Mouse (Mus musculus): ENCODE measurements around the gene App. TPM values are rescaled to one million over a fixed set of nuclear protein-coding genes. Genes with fewer than 3 reads are reported as not detected.

App gene
- total RNA-seq, 2 experiments from 2014 or later: 0.83 to 2.8 TPM

DNA sequence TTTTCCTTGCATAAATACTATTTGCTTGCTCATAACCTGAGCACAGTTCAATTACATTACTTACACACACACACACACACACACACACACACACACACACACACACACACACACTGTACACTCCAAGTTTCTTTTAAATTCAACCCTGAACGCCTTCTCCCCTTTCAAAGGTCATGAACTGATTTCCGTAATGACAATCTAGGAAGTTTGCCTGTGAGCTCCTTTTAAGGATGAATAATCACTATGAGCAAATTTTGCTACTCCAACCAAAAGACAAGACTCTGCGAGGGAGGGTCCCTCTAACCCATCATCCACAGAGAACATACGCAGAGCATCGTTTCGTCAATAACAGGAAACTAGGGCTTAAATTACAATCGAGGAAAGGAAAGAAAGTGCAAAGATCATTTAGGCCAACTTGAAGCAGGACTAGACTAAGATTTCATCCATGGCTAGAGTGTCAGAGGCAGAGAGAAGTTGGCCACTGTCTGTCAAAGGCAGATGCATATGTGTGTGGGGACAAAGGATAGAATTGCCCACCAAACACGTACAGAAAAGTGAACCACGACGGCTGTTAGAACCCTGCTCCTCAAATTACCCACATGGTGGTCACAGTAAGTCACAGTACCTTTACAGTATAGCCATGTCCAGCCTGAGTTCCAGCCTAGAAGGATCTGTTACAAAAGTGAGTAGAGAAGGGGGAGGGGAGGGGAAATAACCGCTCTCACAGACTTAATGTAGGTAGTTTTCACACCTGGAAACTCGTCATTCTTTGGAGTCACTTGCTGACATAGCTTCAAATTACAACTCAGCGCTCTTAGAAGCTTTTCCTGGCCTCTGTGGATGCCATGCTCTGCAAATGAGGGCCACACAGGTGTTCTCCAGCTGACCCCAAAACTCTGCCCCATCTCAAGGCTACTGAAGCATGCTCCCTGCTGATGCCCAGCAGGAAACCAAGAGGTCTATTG is 44.6 kb downstream of the App start:
- no peak for ATAC-seq (replicated peaks; ENCODE audit: low FRiP score, low TSS enrichment, poor library complexity, severe bottlenecking)

- ATAC-seq (replicated peaks; ENCODE audit: low FRiP score, low TSS enrichment, poor library complexity, severe bottlenecking): no peak
Observed at GRCm38 (mm10) chr16:85128347-85128664, 45.3 kb downstream of the App start.

DNA sequence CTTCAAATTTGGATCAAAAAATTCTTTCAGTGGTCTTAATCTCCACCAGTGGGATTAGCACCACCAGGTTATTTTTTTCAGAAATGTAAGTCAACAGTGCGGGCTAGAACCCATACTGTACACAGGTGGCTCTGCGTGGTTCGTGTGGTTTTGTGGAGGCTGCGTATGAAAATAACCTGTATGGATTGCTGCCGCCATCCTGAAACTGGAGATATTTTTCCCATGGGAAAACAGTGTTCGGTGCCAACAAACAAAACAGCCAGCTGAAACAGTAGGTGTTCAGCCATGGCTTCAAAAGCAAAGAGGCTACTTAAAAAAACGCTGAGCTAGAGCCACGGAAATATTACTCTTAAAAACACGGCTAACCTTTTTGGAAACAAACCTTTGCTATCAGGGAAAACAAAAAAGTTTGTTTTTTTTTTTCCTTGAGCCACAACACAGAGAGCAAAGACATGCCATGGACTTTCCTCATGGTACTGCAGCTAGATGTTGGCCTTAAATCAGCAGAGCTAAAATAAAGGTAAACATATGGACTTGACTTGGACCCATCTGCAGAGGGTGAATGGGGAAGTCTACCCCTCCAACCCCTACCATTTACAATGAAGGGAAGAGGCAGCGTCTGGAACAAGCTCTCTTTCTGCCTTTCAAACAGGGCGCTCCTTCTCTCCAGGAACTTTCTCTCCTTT is 45.8 kb downstream of the App start:
- ATAC-seq (replicated peaks; ENCODE audit: low FRiP score, low TSS enrichment, poor library complexity, severe bottlenecking): no peak

DNA sequence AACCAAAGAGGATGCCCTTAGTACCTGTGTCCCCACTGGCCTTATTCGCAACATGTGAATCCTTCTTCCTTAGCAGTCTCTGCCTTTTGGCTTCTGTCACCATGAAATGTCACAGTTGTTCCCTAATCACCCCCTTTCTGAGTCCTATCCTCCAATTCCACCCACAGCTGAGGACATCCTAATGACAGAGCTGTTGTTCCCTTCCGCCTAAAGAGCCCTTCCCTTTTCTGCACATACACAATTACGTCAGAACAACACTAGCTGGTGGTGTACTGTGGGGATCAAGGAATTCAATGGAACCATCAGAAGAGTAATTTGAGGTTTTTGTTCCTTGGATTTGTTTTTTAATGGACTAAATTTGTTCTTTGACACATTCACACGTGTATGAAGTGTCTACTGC is 48.9 kb downstream of the App start:
- no peak for ATAC-seq (replicated peaks; ENCODE audit: low FRiP score, low TSS enrichment, poor library complexity, severe bottlenecking)

- ATAC-seq (replicated peaks; ENCODE audit: low FRiP score, low TSS enrichment, poor library complexity, severe bottlenecking): no peak
Observed at GRCm38 (mm10) chr16:85121983-85122382, 51.6 kb downstream of the App start.

DNA sequence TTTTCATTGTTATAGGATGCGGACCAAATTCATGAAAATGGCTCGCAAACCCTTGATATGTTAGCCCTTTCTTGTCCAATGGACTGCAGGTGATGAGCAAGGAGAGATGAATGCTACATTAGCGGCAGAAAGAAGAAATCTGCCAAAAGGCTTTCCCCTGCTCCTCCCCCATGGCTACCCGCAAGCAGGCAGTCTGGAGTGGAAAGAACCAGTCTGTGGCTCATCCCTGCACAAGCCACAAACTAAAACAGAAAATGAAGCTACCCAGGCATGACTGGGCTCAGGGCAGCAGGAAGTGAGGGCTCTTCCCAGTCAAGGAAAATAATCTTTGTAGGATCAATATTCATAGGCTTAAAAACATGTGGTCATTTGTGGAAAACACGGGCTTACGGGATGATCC is 54.6 kb downstream of the App start:
- ATAC-seq (replicated peaks; ENCODE audit: low FRiP score, low TSS enrichment, poor library complexity, severe bottlenecking): no peak

GRCm38 (mm10) chr16:85117541-85117940 is 56.0 kb downstream of the App start:
- ATAC-seq (replicated peaks; ENCODE audit: low FRiP score, low TSS enrichment, poor library complexity, severe bottlenecking): no peak

- no peak for ATAC-seq (replicated peaks; ENCODE audit: low FRiP score, low TSS enrichment, poor library complexity, severe bottlenecking)
Observed at GRCm38 (mm10) chr16:85115837-85116236, 57.7 kb downstream of the App start.

- ATAC-seq (replicated peaks; ENCODE audit: low FRiP score, low TSS enrichment, poor library complexity, severe bottlenecking): no peak
Observed at GRCm38 (mm10) chr16:85114742-85115141, 58.8 kb downstream of the App start.

- ATAC-seq (replicated peaks; ENCODE audit: low FRiP score, low TSS enrichment, poor library complexity, severe bottlenecking): no peak
Observed at GRCm38 (mm10) chr16:85113941-85114340, 59.6 kb downstream of the App start.

DNA sequence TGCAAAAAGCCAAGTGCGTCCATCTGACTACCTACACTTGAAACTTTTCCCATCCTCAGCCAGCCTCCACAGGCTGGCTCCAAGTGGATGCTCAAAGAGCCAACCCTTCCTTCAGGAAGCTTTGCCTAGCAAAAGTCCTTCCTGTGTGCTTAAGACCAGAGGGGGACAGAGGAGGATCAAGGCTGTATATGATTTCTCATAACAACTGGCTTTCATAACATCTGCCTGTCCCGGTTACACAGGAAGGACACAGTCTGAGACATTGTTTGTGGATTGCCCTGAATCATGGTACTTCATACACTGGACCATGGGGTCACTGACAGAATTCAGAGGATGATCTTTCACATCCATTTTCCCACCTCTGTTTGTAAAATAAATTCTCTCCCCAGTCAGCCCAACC is 61.3 kb downstream of the App start:
- ATAC-seq (replicated peaks; ENCODE audit: low FRiP score, low TSS enrichment, poor library complexity, severe bottlenecking): no peak

DNA sequence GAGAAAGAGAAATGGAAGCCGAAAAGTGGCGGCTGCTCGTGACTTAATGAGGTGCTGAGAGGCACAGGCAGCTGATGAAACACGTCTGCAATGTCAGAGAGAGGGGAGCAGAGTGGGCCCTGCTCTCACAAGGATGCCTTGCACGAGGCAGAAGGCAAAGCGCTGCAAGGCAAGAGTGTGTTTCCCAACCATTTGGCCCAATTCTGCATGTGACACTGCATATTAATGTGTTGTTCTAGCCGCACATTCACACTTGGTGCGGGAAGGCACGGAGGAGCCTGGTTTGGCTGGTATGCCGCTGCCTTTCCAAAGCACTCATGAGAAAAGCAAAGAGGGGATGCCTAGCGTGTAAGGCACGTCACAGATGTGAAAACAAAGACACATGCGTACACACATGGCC is 63.1 kb downstream of the App start:
- no peak for ATAC-seq (replicated peaks; ENCODE audit: low FRiP score, low TSS enrichment, poor library complexity, severe bottlenecking)

- no peak for ATAC-seq (replicated peaks; ENCODE audit: low FRiP score, low TSS enrichment, poor library complexity, severe bottlenecking)
Observed at GRCm38 (mm10) chr16:85108486-85108885, 65.1 kb downstream of the App start.

GRCm38 (mm10) chr16:85106644-85107323 is 66.8 kb downstream of the App start:
- no peak for ATAC-seq (replicated peaks; ENCODE audit: low FRiP score, low TSS enrichment, poor library complexity, severe bottlenecking)

DNA sequence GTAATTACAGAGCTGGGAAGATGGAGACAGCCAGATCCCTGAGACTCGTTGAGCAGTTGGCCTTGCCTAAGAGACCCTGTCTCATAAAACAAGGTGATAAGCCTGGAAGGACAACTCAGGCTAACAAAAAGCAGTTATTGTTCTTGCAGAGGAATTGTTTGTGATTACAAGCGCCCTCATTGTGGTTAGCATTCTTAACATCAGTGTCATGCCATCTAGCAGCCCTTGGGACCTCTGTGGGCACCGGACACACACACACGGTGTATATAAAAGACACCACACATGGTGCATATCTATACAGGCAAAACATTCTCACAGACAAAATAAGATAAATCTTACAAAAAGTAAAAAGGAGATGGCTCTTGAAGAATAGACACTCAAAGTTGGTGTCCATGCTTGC is 68.0 kb downstream of the App start:
- ATAC-seq (replicated peaks; ENCODE audit: low FRiP score, low TSS enrichment, poor library complexity, severe bottlenecking): no peak

DNA sequence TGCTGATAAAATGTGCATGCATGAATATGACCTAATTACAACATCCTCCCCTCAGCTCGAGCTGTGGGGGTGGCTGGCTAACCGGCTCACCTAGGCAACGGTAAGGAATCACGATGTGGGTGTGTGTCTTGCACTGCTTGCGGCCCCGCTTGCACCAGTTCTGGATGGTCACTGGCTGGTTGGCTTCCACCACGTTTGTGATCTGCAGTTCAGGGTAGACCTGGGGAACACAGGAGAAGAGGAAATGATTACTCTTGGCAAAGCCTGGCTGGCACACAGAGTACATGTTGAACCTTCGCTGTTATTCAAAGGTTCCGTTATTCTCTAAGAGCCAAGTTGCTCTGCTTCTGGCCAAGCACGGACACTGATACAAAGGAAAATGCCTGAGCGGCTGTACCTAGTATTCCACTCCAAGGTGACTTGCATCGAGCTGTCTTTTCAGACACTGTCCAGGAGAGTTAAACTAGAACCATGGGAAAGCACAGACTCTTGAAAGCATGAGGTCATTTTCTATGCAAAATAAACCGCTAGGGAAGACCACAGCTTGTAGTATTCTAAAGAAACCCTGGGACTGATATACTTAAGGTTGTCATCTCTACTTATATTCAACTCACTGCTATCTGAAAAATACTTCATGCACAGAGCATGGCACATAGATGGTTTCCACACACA is 70.3 kb downstream of the App start:
- ATAC-seq (replicated peaks; ENCODE audit: low FRiP score, low TSS enrichment, poor library complexity, severe bottlenecking): no peak

- ATAC-seq (replicated peaks; ENCODE audit: low FRiP score, low TSS enrichment, poor library complexity, severe bottlenecking): no peak
Observed at GRCm38 (mm10) chr16:85101544-85101943, 72.0 kb downstream of the App start.

- no peak for ATAC-seq (replicated peaks; ENCODE audit: low FRiP score, low TSS enrichment, poor library complexity, severe bottlenecking)
Observed at GRCm38 (mm10) chr16:85100806-85101205, 72.8 kb downstream of the App start.

DNA sequence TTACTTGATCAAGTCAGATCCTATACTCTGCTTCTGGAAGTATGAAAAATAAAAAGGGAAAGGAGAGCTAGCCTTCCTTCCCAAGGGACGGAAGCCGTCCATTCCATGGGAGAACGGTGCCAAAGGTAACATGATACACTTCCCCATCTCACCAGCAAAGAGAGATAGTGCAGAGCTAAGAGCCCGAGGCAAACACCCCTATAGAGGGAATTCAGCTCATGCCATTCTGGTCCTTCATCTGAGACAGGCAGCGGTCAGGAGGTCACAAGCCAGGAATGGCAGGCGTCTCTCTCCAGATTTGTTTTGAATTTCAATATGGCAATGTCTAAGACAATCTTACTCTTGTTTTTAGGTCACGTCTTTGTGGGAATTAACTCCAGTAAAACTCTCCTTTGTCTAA is 74.1 kb downstream of the App start:
- ATAC-seq (replicated peaks; ENCODE audit: low FRiP score, low TSS enrichment, poor library complexity, severe bottlenecking): no peak

DNA sequence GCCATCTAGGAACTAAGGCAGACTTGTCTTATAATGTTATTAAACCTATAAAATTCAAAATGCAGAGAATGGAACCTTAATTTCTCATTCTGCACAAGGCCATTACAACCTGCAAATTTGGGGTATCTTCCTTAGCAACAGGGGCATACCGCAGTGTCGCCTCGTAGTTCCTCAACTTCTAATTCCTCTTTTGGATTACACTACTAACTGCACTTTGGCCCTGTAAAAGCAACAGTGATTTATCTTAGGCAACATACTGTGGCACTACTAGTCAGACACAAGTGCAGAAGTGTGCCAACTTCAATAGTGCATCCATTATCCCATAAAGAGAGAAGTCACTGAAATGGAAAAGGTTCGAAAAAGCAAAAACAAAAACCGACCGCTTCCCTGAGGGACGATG is 74.5 kb downstream of the App start:
- ATAC-seq (replicated peaks; ENCODE audit: low FRiP score, low TSS enrichment, poor library complexity, severe bottlenecking): no peak

Data from megakaryocyte-erythroid progenitor cell, adult 5-6 weeks (primary cell).